Mouse (Mus musculus): Measurements from ENCODE around the gene Gm20696. TPM values are rescaled to one million over a fixed set of nuclear protein-coding genes. Genes with fewer than 3 reads are reported as not detected.

The Gm20696 gene
- total RNA-seq, 1 experiment, result 0.58 TPM

DNA sequence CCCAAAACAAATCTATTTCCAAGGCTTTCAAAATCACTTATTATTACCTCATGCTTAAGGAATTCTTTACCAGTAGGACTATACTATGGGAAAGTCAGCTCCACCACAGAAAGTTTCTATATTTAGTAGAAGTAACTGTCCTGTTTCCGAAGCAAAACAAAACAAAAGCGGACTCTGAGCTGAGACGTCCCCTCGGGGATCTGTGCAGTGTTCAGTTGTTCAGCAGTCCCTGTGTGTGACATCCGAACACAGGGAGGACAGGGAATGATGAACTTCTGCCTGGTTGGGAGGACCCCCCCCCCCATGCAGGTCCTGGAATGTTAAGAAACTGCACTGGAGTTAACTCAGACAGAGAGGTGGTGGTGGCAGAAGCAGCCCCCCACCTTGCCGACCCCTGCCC lies 154.7 kb downstream of the Gm20696 start:
- Histone ChIP-seq H3K4me3 (ENCODE audit: insufficient read depth in 1 of 2, low read depth in 1 of 2, low read length in 2 of 2, poor library complexity in 1 of 2, severe bottlenecking in 1 of 2) (no peak overlapping the region), H3K27ac (ENCODE audit: insufficient read depth, low read depth, low read length, poor library complexity, severe bottlenecking) (no peak overlapping the region), H3K9me3 (ENCODE audit: control insufficient read depth, insufficient read depth, low read depth, low read length) (no peaks in the 10 kb centered on the region), H3K4me1 (ENCODE audit: control insufficient read depth in 2 of 2, insufficient read depth in 2 of 2, low read length in 2 of 2, poor library complexity in 1 of 2) (no peaks in the 10 kb centered on the region; a peak in 1 of 4 replicates), H3K9ac (ENCODE audit: insufficient read depth, low read depth, low read length, poor library complexity, severe bottlenecking) (no peak overlapping the region), H3K36me3 (ENCODE audit: control insufficient read depth, insufficient read depth, low read length, poor library complexity, severe bottlenecking) (no peaks in the 10 kb centered on the region)
- in situ Hi-C loops (cut with MboI; ENCODE audit: low sequenced_read_pairs in 2 of 2, unreplicated experiment in 2 of 2), result no loop called here
- no peak for TF ChIP-seq ZNF384 (IDR thresholded peaks at IDR 0.05; ENCODE audit: low read depth, low read length)
- DNase-seq (ENCODE audit: low read depth, low spot score), result no peak

DNA sequence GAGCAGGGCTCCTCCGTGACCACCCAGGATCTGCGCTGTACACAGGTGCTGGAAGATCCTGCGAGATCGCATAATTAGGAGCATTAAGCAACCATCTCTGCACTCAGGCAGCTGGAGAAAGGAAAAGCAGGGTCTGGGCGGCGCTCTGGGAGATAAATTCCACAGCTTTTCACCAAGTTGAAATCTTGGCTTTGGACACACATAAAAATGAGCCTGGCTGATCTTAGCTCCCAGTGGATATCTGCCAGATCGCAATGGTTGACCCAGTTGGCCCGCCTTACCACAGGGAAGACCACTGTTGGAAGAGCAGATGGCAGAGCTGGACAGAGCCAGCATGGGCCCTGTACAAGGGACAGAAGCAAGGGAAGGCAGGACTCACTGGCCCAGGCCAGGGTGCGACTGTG lies 157.4 kb downstream of the Gm20696 start:
- no peak overlapping the region for H3K9ac ChIP-seq (ENCODE audit: insufficient read depth, low read depth, low read length, poor library complexity, severe bottlenecking)
- H3K4me3 ChIP-seq (ENCODE audit: insufficient read depth in 1 of 2, low read depth in 1 of 2, low read length in 2 of 2, poor library complexity in 1 of 2, severe bottlenecking in 1 of 2), result no peak overlapping the region
- no peaks in the 10 kb centered on the region; a peak in 1 of 4 replicates for H3K4me1 ChIP-seq (ENCODE audit: control insufficient read depth in 2 of 2, insufficient read depth in 2 of 2, low read length in 2 of 2, poor library complexity in 1 of 2)
- no peak overlapping the region for H3K27ac ChIP-seq (ENCODE audit: insufficient read depth, low read depth, low read length, poor library complexity, severe bottlenecking)
- no peak for DNase-seq (ENCODE audit: low read depth, low spot score)
- in situ Hi-C loops (cut with MboI; ENCODE audit: low sequenced_read_pairs in 2 of 2, unreplicated experiment in 2 of 2), result no loop called here
- H3K36me3 ChIP-seq (ENCODE audit: control insufficient read depth, insufficient read depth, low read length, poor library complexity, severe bottlenecking), result no peaks in the 10 kb centered on the region
- H3K9me3 ChIP-seq (ENCODE audit: control insufficient read depth, insufficient read depth, low read depth, low read length), result no peaks in the 10 kb centered on the region
- TF ChIP-seq MAFK (IDR thresholded peaks at IDR 0.05; ENCODE audit: insufficient read depth, low read depth, low read length), result no peak
- no peak for TF ChIP-seq ZNF384 (IDR thresholded peaks at IDR 0.05; ENCODE audit: low read depth, low read length)
- TF ChIP-seq HCFC1 (IDR thresholded peaks at IDR 0.05; ENCODE audit: borderline replicate concordance, insufficient read depth, low read length), result no peak
- TF ChIP-seq ZC3H11A (IDR thresholded peaks at IDR 0.05; ENCODE audit: borderline replicate concordance, low read depth, low read length), result no peak
- no peak for TF ChIP-seq CHD2 (IDR thresholded peaks at IDR 0.05; ENCODE audit: low read depth, low read length)

DNA sequence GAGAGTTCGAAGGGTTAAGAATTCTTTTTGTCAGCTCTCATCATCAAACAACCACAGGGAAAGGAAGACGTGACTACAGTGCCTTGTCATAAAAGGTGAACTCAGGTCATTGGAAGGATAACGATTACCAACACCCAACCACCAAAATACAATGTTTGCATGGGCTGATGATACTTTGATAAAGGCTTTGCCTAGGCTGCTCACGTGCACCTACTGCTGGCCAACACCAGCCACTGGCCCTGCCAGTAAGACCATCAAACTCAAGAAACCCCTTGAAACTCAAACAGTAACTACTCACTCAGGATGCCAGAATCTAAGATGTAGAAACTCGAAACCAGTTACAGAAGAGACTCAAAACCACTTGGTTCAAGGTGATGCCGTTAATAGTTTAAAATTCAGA lies 159.8 kb downstream of the Gm20696 start:
- in situ Hi-C loops (cut with MboI; ENCODE audit: low sequenced_read_pairs in 2 of 2, unreplicated experiment in 2 of 2), result no loop called here
- no peak overlapping the region for H3K9ac ChIP-seq (ENCODE audit: insufficient read depth, low read depth, low read length, poor library complexity, severe bottlenecking)
- no peaks in the 10 kb centered on the region for H3K36me3 ChIP-seq (ENCODE audit: control insufficient read depth, insufficient read depth, low read length, poor library complexity, severe bottlenecking)
- no peaks in the 10 kb centered on the region for H3K4me1 ChIP-seq (ENCODE audit: control insufficient read depth in 2 of 2, insufficient read depth in 2 of 2, low read length in 2 of 2, poor library complexity in 1 of 2)
- no peak for TF ChIP-seq HCFC1 (IDR thresholded peaks at IDR 0.05; ENCODE audit: borderline replicate concordance, insufficient read depth, low read length)
- no peak for TF ChIP-seq ZNF384 (IDR thresholded peaks at IDR 0.05; ENCODE audit: low read depth, low read length)
- TF ChIP-seq ZC3H11A (IDR thresholded peaks at IDR 0.05; ENCODE audit: borderline replicate concordance, low read depth, low read length), result no peak
- TF ChIP-seq MAFK (IDR thresholded peaks at IDR 0.05; ENCODE audit: insufficient read depth, low read depth, low read length), result no peak
- no peak for TF ChIP-seq CHD2 (IDR thresholded peaks at IDR 0.05; ENCODE audit: low read depth, low read length)
- no peaks in the 10 kb centered on the region for H3K9me3 ChIP-seq (ENCODE audit: control insufficient read depth, insufficient read depth, low read depth, low read length)
- no peak overlapping the region for H3K27ac ChIP-seq (ENCODE audit: insufficient read depth, low read depth, low read length, poor library complexity, severe bottlenecking)
- H3K4me3 ChIP-seq (ENCODE audit: insufficient read depth in 1 of 2, low read depth in 1 of 2, low read length in 2 of 2, poor library complexity in 1 of 2, severe bottlenecking in 1 of 2), result no peak overlapping the region
- DNase-seq (ENCODE audit: low read depth, low spot score), result no peak

DNA sequence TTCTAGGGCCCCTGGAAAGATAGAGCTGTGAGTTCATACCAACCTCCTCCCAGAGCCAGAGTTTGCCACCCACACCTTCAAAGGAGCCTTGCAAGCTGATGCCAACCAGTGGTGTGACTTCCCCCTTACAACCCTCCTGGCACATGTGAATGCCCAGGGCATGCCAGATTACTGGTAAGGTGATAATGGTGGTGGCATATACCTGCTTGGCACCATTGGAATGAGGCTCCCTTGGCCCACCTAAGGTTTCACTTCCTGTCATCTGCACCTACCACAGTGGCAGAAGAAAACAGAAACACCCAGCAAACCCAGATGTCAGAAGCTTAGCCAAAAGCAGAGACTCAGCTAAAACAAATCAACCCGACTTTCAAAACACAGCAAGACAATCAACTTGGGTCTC lies 162.9 kb downstream of the Gm20696 start:
- H3K9ac ChIP-seq (ENCODE audit: insufficient read depth, low read depth, low read length, poor library complexity, severe bottlenecking), result no peak overlapping the region
- no peak for TF ChIP-seq ZC3H11A (IDR thresholded peaks at IDR 0.05; ENCODE audit: borderline replicate concordance, low read depth, low read length)
- no peak for TF ChIP-seq HCFC1 (IDR thresholded peaks at IDR 0.05; ENCODE audit: borderline replicate concordance, insufficient read depth, low read length)
- no peaks in the 10 kb centered on the region for H3K4me1 ChIP-seq (ENCODE audit: control insufficient read depth in 2 of 2, insufficient read depth in 2 of 2, low read length in 2 of 2, poor library complexity in 1 of 2)
- no peaks in the 10 kb centered on the region for H3K36me3 ChIP-seq (ENCODE audit: control insufficient read depth, insufficient read depth, low read length, poor library complexity, severe bottlenecking)
- no peak overlapping the region for H3K27ac ChIP-seq (ENCODE audit: insufficient read depth, low read depth, low read length, poor library complexity, severe bottlenecking)
- no peak overlapping the region for H3K4me3 ChIP-seq (ENCODE audit: insufficient read depth in 1 of 2, low read depth in 1 of 2, low read length in 2 of 2, poor library complexity in 1 of 2, severe bottlenecking in 1 of 2)
- in situ Hi-C loops (cut with MboI; ENCODE audit: low sequenced_read_pairs in 2 of 2, unreplicated experiment in 2 of 2), result no loop called here
- DNase-seq (ENCODE audit: low read depth, low spot score), result no peak
- no peaks in the 10 kb centered on the region for H3K9me3 ChIP-seq (ENCODE audit: control insufficient read depth, insufficient read depth, low read depth, low read length)

DNA sequence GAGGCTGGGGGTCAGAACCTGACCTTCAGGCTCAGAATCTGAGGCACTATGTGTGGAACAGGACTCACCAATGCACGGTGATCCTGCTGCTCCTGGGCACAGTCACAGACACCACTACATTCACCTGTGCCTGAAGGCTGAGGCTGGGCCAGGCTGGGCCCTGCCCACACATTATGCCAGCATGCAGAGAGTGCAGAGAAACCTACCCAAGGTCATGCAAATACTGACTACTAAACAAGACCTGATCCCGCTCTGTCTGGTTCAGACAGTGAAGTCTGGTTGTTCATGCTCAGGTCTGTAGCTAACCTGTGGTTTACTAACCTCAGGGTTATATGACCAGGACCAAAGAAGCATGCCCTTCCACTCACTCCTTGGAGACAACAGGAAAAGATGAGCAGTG lies 163.9 kb downstream of the Gm20696 start:
- no peak overlapping the region for H3K27ac ChIP-seq (ENCODE audit: insufficient read depth, low read depth, low read length, poor library complexity, severe bottlenecking)
- no peaks in the 10 kb centered on the region for H3K36me3 ChIP-seq (ENCODE audit: control insufficient read depth, insufficient read depth, low read length, poor library complexity, severe bottlenecking)
- H3K4me3 ChIP-seq (ENCODE audit: insufficient read depth in 1 of 2, low read depth in 1 of 2, low read length in 2 of 2, poor library complexity in 1 of 2, severe bottlenecking in 1 of 2), result no peak overlapping the region
- no peak overlapping the region for H3K9ac ChIP-seq (ENCODE audit: insufficient read depth, low read depth, low read length, poor library complexity, severe bottlenecking)
- TF ChIP-seq MAFK (IDR thresholded peaks at IDR 0.05; ENCODE audit: insufficient read depth, low read depth, low read length) (no peak), CHD2 (IDR thresholded peaks at IDR 0.05; ENCODE audit: low read depth, low read length) (no peak), ZC3H11A (IDR thresholded peaks at IDR 0.05; ENCODE audit: borderline replicate concordance, low read depth, low read length) (no peak), HCFC1 (IDR thresholded peaks at IDR 0.05; ENCODE audit: borderline replicate concordance, insufficient read depth, low read length) (no peak), ZNF384 (IDR thresholded peaks at IDR 0.05; ENCODE audit: low read depth, low read length) (no peak)
- no peaks in the 10 kb centered on the region for H3K4me1 ChIP-seq (ENCODE audit: control insufficient read depth in 2 of 2, insufficient read depth in 2 of 2, low read length in 2 of 2, poor library complexity in 1 of 2)
- H3K9me3 ChIP-seq (ENCODE audit: control insufficient read depth, insufficient read depth, low read depth, low read length), result no peaks in the 10 kb centered on the region
- no peak for DNase-seq (ENCODE audit: low read depth, low spot score)
- in situ Hi-C loops (cut with MboI; ENCODE audit: low sequenced_read_pairs in 2 of 2, unreplicated experiment in 2 of 2), result no loop called here
